Mouse (Mus musculus) spleen, adult 2 months (tissue): ENCODE results near the gene Gen1.

Experiments used
- CTCF ChIP-seq: fragments of 200-500 bp; IDR thresholded peaks from 2 replicates; pipeline ENCODE4 v1.5.1; 2011; ENCODE audit warnings: mild to moderate bottlenecking, inconsistent platforms; ENCODE audit not compliant: insufficient read depth, insufficient read length, insufficient replicate concordance; ENCODE audit errors: extremely low read depth
- POLR2A ChIP-seq: fragments of 200-500 bp; IDR thresholded peaks from 2 replicates; pipeline ENCODE4 v1.6.1; 2011; ENCODE audit warnings: low read depth, low read length, inconsistent platforms

- TF ChIP-seq POLR2A (no peak), CTCF (no peak)
Measured at GRCm38 (mm10) chr12:11210361-11210760, 55.2 kb downstream of the Gen1 start.
